Mouse (Mus musculus): ENCODE measurements at regions not wholly inside any gene's neighbourhood (a gene's known extent, or its start where the extent isn't known, plus 50 kb on each side); places are given as distances from the start of the nearest gene placed in this dataset.
"Not testable (repeated sequence)": the region's sequence is repeated elsewhere in the genome, so short reads cannot be mapped to it uniquely, and the experiment has no call there.

DNA sequence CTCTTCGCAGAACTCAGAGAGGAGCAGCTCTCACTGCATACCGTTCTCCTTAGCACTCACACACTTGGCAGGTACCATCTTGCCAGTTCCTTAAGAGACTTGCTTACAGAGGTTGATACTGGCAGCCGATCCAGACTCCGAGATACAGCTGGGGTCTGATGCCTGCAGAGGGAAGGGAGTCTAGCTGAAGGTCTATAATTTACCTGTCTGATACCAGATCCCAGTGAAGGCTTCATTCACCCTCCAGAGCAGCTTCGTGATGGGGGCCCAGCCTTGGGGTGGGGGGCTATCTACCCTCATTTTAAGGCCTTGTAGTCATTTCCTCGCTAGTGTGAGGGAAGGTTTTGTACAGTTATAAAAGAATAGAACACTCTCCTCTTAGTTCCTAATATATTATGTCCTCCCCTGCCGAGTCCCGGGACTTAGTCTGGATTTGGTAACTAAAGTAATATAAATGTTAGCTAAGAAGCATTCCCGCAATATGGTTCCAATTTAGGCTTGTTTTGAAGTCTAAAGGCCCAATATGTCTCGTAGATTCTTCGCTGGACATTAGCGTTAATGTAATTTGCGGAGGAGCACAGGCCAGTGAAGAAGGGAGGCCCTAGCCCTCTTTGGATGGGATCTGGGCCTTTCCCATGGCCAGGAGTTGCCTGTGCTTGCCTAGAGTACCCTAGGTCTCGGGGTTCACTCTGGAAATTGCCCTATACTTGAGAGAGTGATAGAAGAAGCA lies 156.0 kb upstream of the Cdkn3 start:
- no peak for DNase-seq
- intact Hi-C loops (cut with DNase I) = no loop called here
- Histone ChIP-seq H3K4me3 (no peak overlapping the region), H3K27ac (no peak overlapping the region)
- no peak for TF ChIP-seq CTCF (IDR thresholded peaks at IDR 0.05)

DNA sequence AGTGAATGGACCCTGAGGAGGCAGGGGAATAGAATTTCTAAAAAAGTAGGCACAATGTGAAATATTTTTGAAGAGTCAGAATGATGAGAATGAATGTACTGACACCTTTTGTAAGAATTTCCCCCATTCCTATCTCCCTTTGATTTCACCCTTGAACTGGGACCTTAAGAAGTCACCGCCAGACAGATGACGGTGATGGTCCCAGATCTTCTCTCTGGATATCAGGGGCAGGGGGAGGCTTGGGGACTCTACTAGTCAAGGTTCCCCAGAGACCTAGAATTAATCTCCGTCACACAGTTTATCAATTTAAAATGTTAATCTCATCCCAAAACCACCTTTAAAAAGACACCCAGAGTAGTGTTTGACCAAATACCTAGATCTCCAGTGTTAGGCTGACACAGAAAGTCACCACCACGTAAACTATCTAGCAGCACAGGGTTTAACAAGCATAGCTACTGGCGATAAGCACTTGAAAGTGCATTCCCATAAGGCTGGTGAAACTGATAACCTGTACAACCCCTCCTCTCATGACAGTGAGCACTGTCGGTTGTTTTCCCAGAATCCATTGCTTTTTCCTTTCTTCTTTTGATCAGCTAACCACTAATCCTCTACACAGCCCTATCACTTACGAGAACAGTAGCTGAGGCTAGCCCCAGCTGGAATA lies 163.5 kb upstream of the Cdkn3 start:
- no peak overlapping the region for H3K27ac ChIP-seq
- no peak for DNase-seq
- no peak for TF ChIP-seq CTCF (IDR thresholded peaks at IDR 0.05)
- no peak overlapping the region for H3K4me3 ChIP-seq
- intact Hi-C loops (cut with DNase I) = no loop called here

- H3K4me3 ChIP-seq = peak overlapping the region; percentile 9
- peak overlapping the region; percentile 35 for H3K27ac ChIP-seq
- TF ChIP-seq CTCF (IDR thresholded peaks at IDR 0.05) = no peak
- intact Hi-C loops (cut with DNase I) = no loop called here
- no peak for DNase-seq
Measured at GRCm38 (mm10) chr14:46594151-46594550, 166.2 kb upstream of the Cdkn3 start.

DNA sequence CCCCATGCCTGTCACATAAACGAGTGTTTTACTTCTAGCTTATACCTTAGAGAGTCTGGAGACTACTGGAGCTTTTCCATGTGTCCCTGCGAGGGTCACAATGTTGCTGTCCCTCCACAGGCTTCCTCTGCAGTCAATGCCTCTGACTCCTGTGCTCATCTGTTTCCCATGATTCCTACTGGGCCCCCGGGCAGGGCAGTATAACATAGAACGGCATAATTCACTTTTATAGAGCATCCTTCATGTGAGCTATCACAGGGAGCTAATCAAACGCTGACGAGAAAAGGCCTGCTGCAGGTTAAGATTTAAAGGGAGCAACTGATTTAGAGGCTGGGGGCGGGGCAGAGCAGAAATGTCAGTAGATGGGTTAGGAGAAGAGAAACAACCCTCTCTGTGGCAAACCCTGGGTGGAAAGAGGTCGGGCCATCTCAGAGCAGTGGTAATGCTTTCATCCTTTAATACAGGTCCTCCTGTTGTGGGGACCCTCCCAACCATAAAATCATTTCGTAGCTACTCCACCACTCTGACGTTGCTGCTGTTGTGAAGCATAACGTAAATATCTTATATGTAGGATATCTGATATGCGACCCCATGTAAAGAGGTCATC lies 168.5 kb upstream of the Cdkn3 start:
- Histone ChIP-seq H3K4me3 (no peak overlapping the region), H3K27ac (no peak overlapping the region)
- TF ChIP-seq CTCF (IDR thresholded peaks at IDR 0.05) = no peak
- intact Hi-C loops (cut with DNase I) = no loop called here
- no peak for DNase-seq

- no peak overlapping the region for H3K27ac ChIP-seq
- no peak overlapping the region for H3K4me3 ChIP-seq
- intact Hi-C loops (cut with DNase I) = no loop called here
- TF ChIP-seq CTCF (IDR thresholded peaks at IDR 0.05) = no peak
- no peak for DNase-seq
Measured at GRCm38 (mm10) chr14:46591211-46591610, 169.1 kb upstream of the Cdkn3 start.

- intact Hi-C loops (cut with DNase I) = no loop called here
- H3K27ac ChIP-seq = no peak overlapping the region
- no peak for TF ChIP-seq CTCF (IDR thresholded peaks at IDR 0.05)
- DNase-seq = no peak
- no peak overlapping the region for H3K4me3 ChIP-seq
Measured at GRCm38 (mm10) chr14:46586093-46586492, 174.2 kb upstream of the Cdkn3 start.

- TF ChIP-seq CTCF (IDR thresholded peaks at IDR 0.05) = no peak
Measured at GRCm38 (mm10) chr14:46578051-46579000, 182.0 kb upstream of the Cdkn3 start.

GRCm38 (mm10) chr14:46575889-46576288 lies 184.5 kb upstream of the Cdkn3 start:
- Histone ChIP-seq H3K4me3 (no peak overlapping the region), H3K27ac (no peak overlapping the region)
- DNase-seq = no peak
- no peak for TF ChIP-seq CTCF (IDR thresholded peaks at IDR 0.05)
- intact Hi-C loops (cut with DNase I) = no loop called here

More at GRCm38 (mm10) chr14:46578051-46579000, 182.0 kb upstream of the Cdkn3 start:
- no peak for DNase-seq
- H3K4me3 ChIP-seq = no peak overlapping the region
- H3K27ac ChIP-seq = no peak overlapping the region
- intact Hi-C loops (cut with DNase I) = no loop called here

DNA sequence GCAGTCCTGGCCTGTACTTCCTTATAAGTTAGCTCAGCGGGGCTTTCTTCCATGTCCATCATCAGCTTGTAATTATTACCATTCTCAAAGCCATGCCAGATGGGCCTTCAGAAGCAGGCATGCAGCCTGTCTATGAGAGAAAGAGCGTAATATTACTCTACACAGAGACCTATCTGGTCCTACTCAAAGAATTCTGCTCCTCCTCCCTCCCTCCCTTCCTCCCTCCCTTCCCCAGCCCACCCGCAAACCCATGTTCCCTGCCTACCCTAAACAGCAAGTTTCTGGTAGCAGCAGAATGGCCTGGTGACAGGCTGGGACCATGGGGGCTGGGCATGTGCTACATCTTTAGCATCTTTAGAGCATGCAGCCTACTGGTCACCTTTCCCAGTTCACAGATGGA lies 184.9 kb upstream of the Cdkn3 start:
- DNase-seq = no peak
- no peak for TF ChIP-seq CTCF (IDR thresholded peaks at IDR 0.05)
- intact Hi-C loops (cut with DNase I) = no loop called here
- no peak overlapping the region for H3K27ac ChIP-seq
- no peak overlapping the region for H3K4me3 ChIP-seq

DNA sequence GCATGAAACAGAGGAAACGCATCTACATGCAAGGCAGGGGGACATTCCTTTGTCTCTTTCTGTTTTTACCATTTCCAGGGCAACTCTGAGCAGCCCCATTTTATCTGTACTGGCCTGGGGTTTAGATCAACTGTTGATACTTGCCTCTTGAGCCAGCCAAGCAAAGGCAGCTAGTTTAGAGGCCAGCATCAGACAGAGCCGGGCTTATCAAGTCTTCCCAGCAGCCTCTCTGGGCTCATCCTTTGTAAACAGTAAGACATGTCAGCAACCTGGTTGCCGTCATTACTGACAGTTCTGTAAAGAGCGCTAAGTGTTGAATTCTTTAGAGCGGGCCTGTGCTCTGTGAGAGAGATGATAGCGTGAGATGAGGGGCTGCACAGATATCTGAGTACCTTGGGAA lies 182.9 kb upstream of the Bmp4 start:
- Histone ChIP-seq H3K27ac (no peak overlapping the region), H3K4me3 (no peak overlapping the region)
- no peak for DNase-seq
- no peak for TF ChIP-seq CTCF (IDR thresholded peaks at IDR 0.05)
- intact Hi-C loops (cut with DNase I) = no loop called here

- intact Hi-C loops (cut with DNase I); H3K27ac ChIP-seq; H3K4me3 ChIP-seq; DNase-seq: not testable (repeated sequence)
Measured at GRCm38 (mm10) chr14:46572972-46573371, 182.5 kb upstream of the Bmp4 start.

DNA sequence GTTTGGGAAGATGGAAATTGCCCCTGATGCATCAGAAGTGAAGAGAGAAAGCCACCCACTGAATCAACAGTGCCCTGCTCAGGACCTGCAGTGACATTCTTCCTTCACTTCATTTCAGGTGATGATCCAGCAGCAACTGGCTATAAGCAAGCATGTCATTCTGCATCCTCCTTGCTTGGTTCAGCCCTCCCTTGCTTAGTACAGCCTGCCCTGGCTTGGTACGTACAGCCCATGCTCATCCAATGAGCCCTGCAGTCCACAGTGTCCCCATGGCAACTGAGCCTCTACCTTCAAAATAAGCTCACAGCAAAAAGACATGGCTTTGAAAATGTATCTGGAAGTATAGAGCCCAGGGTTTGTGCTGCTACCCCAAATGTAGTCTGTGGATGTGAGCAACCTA lies 181.4 kb upstream of the Bmp4 start:
- no peak for DNase-seq
- Histone ChIP-seq H3K27ac (no peak overlapping the region), H3K4me3 (no peak overlapping the region)
- no peak for TF ChIP-seq CTCF (IDR thresholded peaks at IDR 0.05)
- intact Hi-C loops (cut with DNase I) = no loop called here

Data from gastrocnemius, adult 2 months (tissue).